Mouse (Mus musculus): ENCODE results near the gene Sytl1.

The Sytl1 gene

GRCm38 (mm10) chr4:133262882-133263281, at the start of gene Sytl1:
Sytl1 (minus strand) TSS chr4:133263113.
- no peak for DNase-seq

GRCm38 (mm10) chr4:133309948-133310347, 47.0 kb upstream of the Sytl1 start:
- DNase-seq: peak; percentile 77

GRCm38 (mm10) chr4:133307331-133307730, 44.4 kb upstream of the Sytl1 start:
- peak; percentile 62 for DNase-seq

- DNase-seq: no peak
Observed at GRCm38 (mm10) chr4:133305825-133306224, 42.9 kb upstream of the Sytl1 start.

GRCm38 (mm10) chr4:133304770-133305169, 41.9 kb upstream of the Sytl1 start:
- no peak for DNase-seq

GRCm38 (mm10) chr4:133302668-133303067, 39.8 kb upstream of the Sytl1 start:
- no peak for DNase-seq

- DNase-seq: peak; percentile 80
Observed at GRCm38 (mm10) chr4:133301802-133302201, 38.9 kb upstream of the Sytl1 start.

- DNase-seq: peak; percentile 56
Observed at GRCm38 (mm10) chr4:133300421-133300820, 37.5 kb upstream of the Sytl1 start.

GRCm38 (mm10) chr4:133299701-133300100, 36.8 kb upstream of the Sytl1 start:
- DNase-seq: peak; percentile 89

- DNase-seq: peak; percentile 95
Observed at GRCm38 (mm10) chr4:133298516-133299365, 35.8 kb upstream of the Sytl1 start.

- peak; percentile 92 for DNase-seq
Observed at GRCm38 (mm10) chr4:133297801-133298238, 34.9 kb upstream of the Sytl1 start.

GRCm38 (mm10) chr4:133297360-133297759, 34.4 kb upstream of the Sytl1 start:
- DNase-seq: no peak

- DNase-seq: no peak
Observed at GRCm38 (mm10) chr4:133294084-133294483, 31.2 kb upstream of the Sytl1 start.

- DNase-seq: no peak
Observed at GRCm38 (mm10) chr4:133292901-133293843, 30.3 kb upstream of the Sytl1 start.

GRCm38 (mm10) chr4:133292405-133292804, 29.5 kb upstream of the Sytl1 start:
- DNase-seq: no peak

GRCm38 (mm10) chr4:133291255-133291654, 28.3 kb upstream of the Sytl1 start:
- DNase-seq: no peak

GRCm38 (mm10) chr4:133286476-133287077, 23.7 kb upstream of the Sytl1 start:
- no peak for DNase-seq

- DNase-seq: no peak
Observed at GRCm38 (mm10) chr4:133285950-133286349, 23.0 kb upstream of the Sytl1 start.

- DNase-seq: no peak
Observed at GRCm38 (mm10) chr4:133285299-133285698, 22.4 kb upstream of the Sytl1 start.

- no peak for DNase-seq
Observed at GRCm38 (mm10) chr4:133282656-133283055, 19.7 kb upstream of the Sytl1 start.

- DNase-seq: no peak
Observed at GRCm38 (mm10) chr4:133281951-133282481, 19.1 kb upstream of the Sytl1 start.

GRCm38 (mm10) chr4:133281513-133281912, 18.6 kb upstream of the Sytl1 start:
- DNase-seq: no peak

GRCm38 (mm10) chr4:133278482-133278881, 15.6 kb upstream of the Sytl1 start:
- DNase-seq: no peak

All from cerebellum, adult 9-11 months (tissue).